Mouse (Mus musculus): ENCODE measurements around the gene Hdhd3. TPM values are rescaled to one million over a fixed set of nuclear protein-coding genes. Genes with fewer than 3 reads are reported as not detected.

The Hdhd3 gene
- total RNA-seq, 2 experiments from 2014 or later = 1.7 to 2.2 TPM

DNA sequence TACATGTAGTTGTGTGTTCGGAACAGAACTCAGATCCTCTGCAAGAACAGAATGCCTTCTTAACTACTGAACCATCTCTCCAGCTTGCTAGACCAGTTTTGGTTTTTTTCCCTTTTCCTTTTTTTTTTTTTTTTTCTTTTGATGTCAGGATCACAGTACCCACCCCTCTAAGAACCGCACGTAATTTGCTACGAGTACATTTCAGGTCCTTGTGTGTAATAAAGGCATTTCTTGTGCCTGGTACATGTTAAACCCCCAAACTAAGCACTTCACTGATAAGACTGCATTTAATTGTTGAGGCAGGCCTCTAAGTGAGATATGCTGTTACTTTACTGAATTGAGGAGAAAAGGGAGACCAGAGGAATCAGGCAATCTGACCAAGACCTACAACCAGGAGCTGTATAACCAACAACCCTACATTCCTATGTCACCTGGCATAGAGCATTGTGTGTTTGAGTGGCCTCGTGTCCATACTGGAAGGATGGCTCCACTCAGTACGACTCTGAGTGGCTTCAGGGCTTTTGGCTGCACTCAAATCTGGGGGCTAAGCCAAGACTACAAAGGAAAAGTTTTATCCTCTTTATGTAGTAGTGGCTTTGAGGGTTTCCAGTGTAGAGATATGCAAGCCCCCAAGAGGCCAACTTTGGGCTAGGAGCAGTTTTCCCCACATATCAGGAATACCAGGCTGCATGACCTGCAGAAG lies 25.6 kb downstream of the Hdhd3 start:
- DNase-seq = no peak

DNA sequence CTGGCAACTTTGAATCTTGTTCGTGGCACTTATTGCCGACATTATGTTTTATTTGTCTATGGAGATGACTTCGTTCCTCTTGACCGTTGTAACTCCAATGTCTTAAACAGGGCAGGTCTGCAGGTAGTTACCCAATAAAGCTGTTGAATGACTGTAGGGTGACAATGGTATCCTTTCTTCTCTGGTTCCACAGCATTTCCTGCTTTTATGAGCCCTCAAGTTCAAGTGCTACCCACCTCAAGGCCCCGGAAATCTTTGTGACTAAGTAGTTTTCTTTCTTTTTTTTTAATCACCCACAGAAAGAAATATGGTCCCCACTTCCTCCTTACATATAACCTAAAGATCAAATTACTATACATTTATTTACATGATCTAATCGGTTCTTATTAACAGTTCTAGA lies 27.5 kb downstream of the Hdhd3 start:
- no peak for DNase-seq

DNA sequence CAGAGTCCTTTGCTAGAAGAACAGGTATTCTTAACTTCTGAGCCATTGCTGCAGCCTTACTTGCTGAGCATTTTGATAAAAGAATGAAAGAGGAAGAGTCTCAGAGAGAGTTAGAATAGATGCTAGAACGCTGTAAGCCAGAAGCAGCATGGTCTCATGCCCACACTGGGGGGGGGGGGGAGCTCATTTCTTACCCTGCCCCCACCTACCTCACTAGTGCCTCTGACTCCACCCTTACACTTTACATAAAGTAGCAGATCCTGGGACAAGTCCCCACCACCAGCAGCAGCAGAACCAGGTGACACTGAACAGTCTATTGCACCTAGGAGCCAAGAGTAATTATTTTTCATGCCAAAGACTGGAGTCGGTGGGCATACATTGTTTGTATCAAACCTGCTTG lies 28.1 kb downstream of the Hdhd3 start:
- no peak for DNase-seq

DNA sequence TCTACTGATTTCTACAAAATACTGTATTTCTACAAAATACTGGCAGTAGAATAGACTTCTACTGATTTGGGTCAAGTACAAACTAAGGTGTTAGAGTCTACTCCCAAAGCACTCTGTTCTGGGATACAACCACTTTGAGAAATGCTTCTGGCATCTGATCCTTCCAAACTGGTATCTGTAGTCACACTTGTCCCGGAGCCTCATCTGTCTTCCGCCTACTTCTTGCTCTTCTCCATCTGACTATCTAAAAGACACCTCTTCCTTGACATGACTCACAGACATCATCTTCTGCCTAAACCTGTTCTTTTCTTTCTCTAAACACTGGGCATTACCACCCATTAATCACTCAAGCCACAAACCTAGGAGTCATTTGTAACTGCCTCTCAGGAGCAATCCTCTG lies 31.2 kb downstream of the Hdhd3 start:
- no peak for DNase-seq

DNA sequence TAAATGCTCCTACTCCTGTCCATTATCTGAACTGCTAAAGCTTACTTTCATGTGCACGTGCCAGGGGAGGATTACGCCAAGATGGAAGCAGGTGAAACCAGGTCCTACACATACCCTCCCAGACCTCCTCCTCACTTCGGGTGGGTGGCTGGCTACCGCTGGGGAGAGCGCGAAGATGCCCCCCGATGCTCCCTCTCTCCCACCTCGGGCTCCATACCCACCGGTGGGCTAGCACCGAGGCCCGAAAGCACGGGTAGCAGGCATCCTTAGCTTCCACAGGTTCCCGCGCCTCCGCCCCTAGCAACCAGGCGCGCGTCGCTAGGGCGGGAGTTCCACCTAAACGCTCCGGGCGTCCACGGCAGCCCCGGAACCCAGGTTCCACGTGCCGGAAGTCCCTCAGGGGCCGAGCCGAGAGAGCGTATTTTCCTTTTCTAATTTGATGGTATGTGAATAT lies 32.6 kb downstream of the Hdhd3 start, which contains the start of gene Wdr31:
Gene Wdr31, minus strand, starts transcription at position 299 of the 454 bp plus-strand sequence.
- DNase-seq = peak; percentile 53

DNA sequence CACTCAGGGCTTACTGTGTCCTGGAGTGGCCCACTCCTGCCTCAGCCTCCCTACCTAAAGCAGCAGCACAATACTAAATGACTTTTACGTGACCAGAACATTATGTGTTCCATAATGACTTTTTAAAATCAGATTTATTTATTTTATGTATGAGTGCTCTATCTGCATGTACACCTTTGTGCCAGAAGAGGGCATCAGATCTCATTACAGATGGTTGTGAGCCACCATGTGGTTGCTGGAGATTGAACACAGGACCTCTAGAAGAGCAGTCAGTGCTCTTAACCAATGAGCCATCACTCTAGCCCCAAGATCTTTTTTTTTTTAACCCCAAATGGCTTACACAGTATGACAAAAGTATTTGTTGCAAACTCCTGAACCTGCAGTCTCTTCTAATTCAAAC lies 35.1 kb downstream of the Hdhd3 start:
- no peak for DNase-seq

DNA sequence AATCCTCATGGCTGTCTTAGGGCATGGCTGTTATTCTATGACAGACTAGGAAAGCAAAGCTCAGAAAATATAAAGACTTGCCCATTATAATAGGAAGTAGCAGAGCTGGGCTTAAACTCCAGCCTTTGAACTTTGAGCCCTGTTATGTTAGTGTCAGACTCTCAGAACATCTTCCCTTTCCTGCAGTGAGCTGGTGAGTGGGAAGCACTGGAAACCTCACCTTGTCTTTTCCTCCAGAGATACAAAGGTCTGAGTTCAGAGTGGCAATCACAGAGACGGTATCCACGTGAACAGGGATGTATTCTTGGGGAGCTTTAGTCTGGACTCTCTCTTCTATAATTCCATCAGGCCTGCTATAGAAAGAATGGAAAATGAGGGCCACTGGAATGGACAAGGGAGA lies 40.1 kb downstream of the Hdhd3 start:
- no peak for DNase-seq

DNA sequence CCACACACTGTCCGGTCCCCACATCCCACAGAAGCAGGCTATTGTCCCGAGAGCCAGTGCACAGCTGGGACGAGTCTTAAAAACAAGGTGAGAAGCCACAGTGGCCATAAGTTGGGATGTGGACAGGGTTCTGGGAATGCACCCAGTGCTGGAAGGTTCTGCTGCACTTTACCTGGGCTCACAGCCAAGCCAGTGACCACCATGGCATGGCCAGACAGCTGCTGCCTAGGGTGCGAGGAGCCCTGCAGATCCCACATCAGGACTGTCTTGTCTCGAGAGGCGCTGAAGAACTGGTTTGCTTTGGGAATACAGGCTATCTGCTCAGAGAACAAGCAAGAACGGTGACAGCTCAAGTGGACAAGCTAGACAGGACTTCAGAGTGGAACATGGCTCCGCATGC lies 42.9 kb downstream of the Hdhd3 start:
- DNase-seq = no peak

DNA sequence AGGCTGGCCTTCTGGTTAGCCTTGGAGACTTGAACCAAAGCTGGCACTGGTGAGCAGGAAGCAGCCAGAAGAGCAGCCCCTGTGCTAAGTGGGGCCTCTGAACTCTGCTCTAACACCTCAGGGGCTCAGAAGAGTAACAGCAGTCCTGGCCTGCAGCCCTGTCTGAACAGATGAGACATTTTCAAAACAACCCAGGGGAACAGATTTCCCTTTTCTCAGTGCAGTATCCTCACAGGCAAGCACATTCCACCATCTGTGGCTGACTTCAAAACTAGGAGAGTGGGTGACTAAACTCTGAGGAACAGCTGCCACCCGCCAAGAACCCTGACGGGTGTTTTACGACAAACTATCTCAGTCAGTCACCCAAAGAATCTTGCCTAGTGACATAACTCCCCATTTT lies 44.2 kb downstream of the Hdhd3 start:
- no peak for DNase-seq

DNA sequence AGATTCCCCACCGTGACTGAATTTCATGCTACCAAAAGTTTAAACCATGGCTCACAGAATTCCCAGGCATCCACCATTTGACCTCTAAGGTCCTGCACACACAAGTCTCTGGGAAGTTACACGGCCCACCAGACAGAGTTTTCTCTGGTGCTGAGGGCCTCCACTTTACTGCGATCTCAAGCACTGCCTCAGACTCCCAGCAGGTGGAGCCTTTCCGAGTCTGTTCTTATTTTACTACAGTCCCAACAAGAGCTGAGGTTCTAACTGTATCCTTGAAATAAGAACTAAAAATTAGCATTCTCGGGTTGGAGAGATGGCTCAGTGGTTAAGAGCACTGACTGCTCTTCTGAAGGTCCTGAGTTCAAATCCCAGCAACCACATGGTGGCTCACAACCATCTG lies 48.3 kb downstream of the Hdhd3 start:
- DNase-seq = no peak

Other genes starting within 250 kb of the Hdhd3 start
- 1 to 10 TPM; 3.9 to 4.6 TPM for gene Slc31a2, start 240.9 kb downstream of the Hdhd3 start, total RNA-seq (2021)
- 10 to 100 TPM; 11.7 to 13.2 TPM for gene Fkbp15, start 142.9 kb downstream of the Hdhd3 start, total RNA-seq (2021)
- 10 to 100 TPM; 10.8 to 12.3 TPM for gene Slc31a1, start 142.7 kb downstream of the Hdhd3 start, total RNA-seq (2021)
- gene Cdc26, start 94.8 kb downstream of the Hdhd3 start, total RNA-seq (2021) = 10 to 100 TPM; 40.4 to 43.7 TPM
- gene Prpf4, start 94.7 kb downstream of the Hdhd3 start, total RNA-seq (2021) = 10 to 100 TPM; 13.3 to 15.1 TPM
- not detected for gene Rnf183, start 68.2 kb downstream of the Hdhd3 start, total RNA-seq (2021)
- not detected for gene Wdr31, start 32.6 kb downstream of the Hdhd3 start, total RNA-seq (2021)
- under 1 TPM; 0.15 to 0.16 TPM for gene Bspry, start 23.4 kb downstream of the Hdhd3 start, total RNA-seq (2021)
- 10 to 100 TPM; 20.9 to 21.3 TPM for gene Alad, start 16.5 kb upstream of the Hdhd3 start, total RNA-seq (2021)
- 10 to 100 TPM; 15.5 to 15.9 TPM for gene Pole3, start 21.6 kb upstream of the Hdhd3 start, total RNA-seq (2021)
- gene 4933430I17Rik, start 21.9 kb upstream of the Hdhd3 start, total RNA-seq (2021) = under 1 TPM in 1 of 2 experiments, not detected in 1; 0.20 TPM
- gene Rgs3, start 56.4 kb upstream of the Hdhd3 start, total RNA-seq (2021) = 10 to 100 TPM; 10.5 to 11.2 TPM